In genomic region chr2:102259139-102259538, GRCm38 (mm10) we compare ENCODE assay signal across 8 mouse cellular contexts.
DNase-seq lines count a peak whose midpoint lies in the region; ATAC-seq and TF ChIP-seq lines count a peak whose summit lies in the region.

No protein-coding gene starts in this region.

- DNase-seq in lung, postnatal 0 days (ENCODE audit: low spot score) = peak; percentile 16
- DNase-seq in lung, adult 18-20 months = no peak
- no peak for DNase-seq in forebrain, embryonic 10.5 days (ENCODE audit: extremely low spot score, low spot score)
- peak; percentile 38 for DNase-seq in heart, postnatal 4 days
- DNase-seq in kidney, postnatal 36 days = peak; percentile 33 to 47
- DNase-seq in right cerebral cortex, postnatal 4 days = no peak

- TF ChIP-seq EP300 in lung, postnatal 0 days (IDR thresholded peaks at IDR 0.05) = no peak

- H3K9me3 ChIP-seq in lung, postnatal 0 days (ENCODE audit: low read length) = no peaks in the 10 kb centered on the region
- H3K9me3 ChIP-seq in forebrain, embryonic 10.5 days = no peaks in the 10 kb centered on the region
- H3K9me3 ChIP-seq in neural tube, embryonic 13.5 days = no peaks in the 10 kb centered on the region

- no peak overlapping the region for H3K4me2 ChIP-seq in lung, postnatal 0 days (replicated peaks; ENCODE audit: low read depth, low read length)
- H3K4me2 ChIP-seq in neural tube, embryonic 13.5 days = peak overlapping the region; percentile 36; the same call in 1 of the 2 replicates

- no peaks in the 10 kb centered on the region for H3K36me3 ChIP-seq in lung, postnatal 0 days (ENCODE audit: insufficient read depth, low read length)
- no peaks in the 10 kb centered on the region for H3K36me3 ChIP-seq in forebrain, embryonic 10.5 days (replicated peaks)
- H3K36me3 ChIP-seq in neural tube, embryonic 13.5 days = no peaks in the 10 kb centered on the region

- TF ChIP-seq CTCF in lung, postnatal 0 days (IDR thresholded peaks at IDR 0.05) = no peak

- WGBS in lung, postnatal 0 days = 5% methylated on average over 13 of the region's 13 CpGs
- WGBS in forebrain, embryonic 10.5 days = 11% methylated on average over 13 of the region's 13 CpGs
- 14% methylated on average over 13 of the region's 13 CpGs for WGBS in neural tube, embryonic 13.5 days

- ATAC-seq in lung, postnatal 0 days = no peak; the same call in 1 of the 2 replicates
- peak; percentile 37; the same call in 1 of the 2 replicates for ATAC-seq in neural tube, embryonic 13.5 days (ENCODE audit: low read depth)
- ATAC-seq in erythroblast, adult 5-6 weeks (replicated peaks; ENCODE audit: low FRiP score, poor library complexity, severe bottlenecking) = no peak

- H3K4me3 ChIP-seq in lung, postnatal 0 days (ENCODE audit: low read depth, low read length) = no peak overlapping the region
- H3K4me3 ChIP-seq in forebrain, embryonic 10.5 days = peak overlapping the region; percentile 35
- H3K4me3 ChIP-seq in neural tube, embryonic 13.5 days = no peak overlapping the region

- H3K27ac ChIP-seq in lung, postnatal 0 days (ENCODE audit: low read length) = no peak overlapping the region
- 0 out of 2 replicates have a peak overlapping the region, but pooled peaks have one; percentile 48 for H3K27ac ChIP-seq in forebrain, embryonic 10.5 days
- peak overlapping the region; percentile 7; the same call in 1 of the 2 replicates for H3K27ac ChIP-seq in neural tube, embryonic 13.5 days (replicated peaks)

- no peak overlapping the region for H3K9ac ChIP-seq in lung, postnatal 0 days (replicated peaks; ENCODE audit: low read depth)
- peak overlapping the region; percentile 36; the same call in 1 of the 2 replicates for H3K9ac ChIP-seq in neural tube, embryonic 13.5 days

- H3K27me3 ChIP-seq in lung, postnatal 0 days (replicated peaks; ENCODE audit: insufficient read depth, low read length) = no peaks in the 10 kb centered on the region
- peaks cover 56% of the 10 kb centered on the region for H3K27me3 ChIP-seq in forebrain, embryonic 10.5 days (ENCODE audit: poor library complexity, severe bottlenecking)
- H3K27me3 ChIP-seq in neural tube, embryonic 13.5 days = peaks cover 11% of the 10 kb centered on the region

- peaks cover 8% of the 10 kb centered on the region; the same call in 1 of the 2 replicates for H3K4me1 ChIP-seq in lung, postnatal 0 days (ENCODE audit: insufficient read depth, low read depth, low read length)
- H3K4me1 ChIP-seq in forebrain, embryonic 10.5 days = peaks cover 20% of the 10 kb centered on the region
- H3K4me1 ChIP-seq in neural tube, embryonic 13.5 days (replicated peaks) = peaks cover 24% of the 10 kb centered on the region

Comparison
In these comparisons a context has a peak if more than half of its experiments do, and no peak if none do; other contexts are left out.
1. DNase-seq: peak in lung, postnatal 0 days (single experiment), heart, postnatal 4 days (single experiment) and kidney, postnatal 36 days (2 of 2); none in lung, adult 18-20 months (0 of 2), forebrain, embryonic 10.5 days (single experiment) and right cerebral cortex, postnatal 4 days (single experiment).